Mouse (Mus musculus) lung, adult 2 months (tissue): ENCODE measurements around the gene Banp.

Experiments used
- CTCF ChIP-seq: fragments of 200-500 bp; IDR thresholded peaks from 2 replicates; pipeline ENCODE4 v1.5.1; 2011; ENCODE audit warnings: mild to moderate bottlenecking, low read length, control low read depth; ENCODE audit not compliant: insufficient read depth
- POLR2A ChIP-seq: fragments of 200-500 bp; IDR thresholded peaks from 2 replicates; pipeline ENCODE4 v1.6.1; 2011; ENCODE audit warnings: low read depth, mild to moderate bottlenecking, control low read depth, low read length, borderline replicate concordance; ENCODE audit errors: extremely low read depth

DNA sequence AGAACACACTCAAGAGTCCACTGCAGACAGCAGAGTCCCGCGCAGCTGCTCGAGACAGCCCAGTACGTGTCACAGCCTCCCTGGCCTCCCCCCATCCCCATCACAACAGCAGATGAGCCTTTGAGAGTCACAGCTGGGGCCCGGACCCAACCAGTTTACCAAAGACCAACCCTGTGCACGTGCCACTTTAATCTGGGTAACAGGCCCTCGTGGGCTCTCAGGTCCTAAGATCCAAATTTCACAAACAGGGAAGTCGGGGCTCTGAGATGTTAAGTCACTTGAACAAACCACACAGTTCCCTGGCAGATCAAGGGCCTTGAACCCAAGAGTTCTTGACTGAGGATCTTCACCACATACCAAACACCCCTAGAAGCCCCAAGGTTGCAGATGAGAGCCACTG lies 28.0 kb upstream of the Banp start:
- TF ChIP-seq CTCF, result no peak
- TF ChIP-seq POLR2A, result no peak
